Mouse (Mus musculus): ENCODE results near the gene Rnaseh2b.

- TF ChIP-seq EP300 (IDR thresholded peaks at IDR 0.05; ENCODE audit: low read depth) (no peak), CTCF (IDR thresholded peaks at IDR 0.05; ENCODE audit: low read depth) (no peak)
These were observed 61.0 kb downstream of the Rnaseh2b start for GRCm38 (mm10) chr14:62353372-62353771.

Data from liver, embryonic 14.5 days (tissue).